Mouse (Mus musculus) heart, postnatal 10 days (tissue): ENCODE data around the gene Pan2. TPM values are rescaled to one million over a fixed set of nuclear protein-coding genes. Genes with fewer than 3 reads are reported as not detected.
"Not testable (repeated sequence)": the region's sequence is repeated elsewhere in the genome, so short reads cannot be mapped to it uniquely, and the experiment has no call there.

ENCODE experiments used
- DNase-seq, 2 experiments: peaks; one replicate each; pipeline ENCODE4 v3.0.0; 2021
- intact Hi-C: fragments of 180-260 bp; cut with DNase I; formaldehyde crosslinking; loops from one replicate; pipeline ENCODE4 v1.15.1; 2025
- total RNA-seq, 2 experiments: library from RNA; stranded (reverse); gene quantifications; 2 replicates each; pipeline ENCODE4 v1.2.3; 2021

Pan2 gene
- total RNA-seq, 2 experiments from 2014 or later: 16.5 to 17.5 TPM

GRCm38 (mm10) chr10:128332358-128333249, 29.5 kb downstream of the Pan2 start:
- DNase-seq, intact Hi-C loops: not testable (repeated sequence)

- peak; percentile 85 to 87 for DNase-seq
- intact Hi-C loops: loop anchor here (1.0 kb wide), 1 partner anchor 120 kb away; no protein-coding TSS in a partner anchor
These were observed 32.4 kb downstream of the Pan2 start for GRCm38 (mm10) chr10:128335582-128335981.

GRCm38 (mm10) chr10:128336195-128336594, 33.1 kb downstream of the Pan2 start:
- DNase-seq: no peak
- intact Hi-C loops: loop anchor here (2.0 kb wide), 1 partner anchor 23 kb away; no protein-coding TSS in a partner anchor

- DNase-seq: no peak
- intact Hi-C loops: loop anchor here (2.0 kb wide), 1 partner anchor 22 kb away; no protein-coding TSS in a partner anchor
These were observed 33.5 kb downstream of the Pan2 start for GRCm38 (mm10) chr10:128336597-128336996.

DNA sequence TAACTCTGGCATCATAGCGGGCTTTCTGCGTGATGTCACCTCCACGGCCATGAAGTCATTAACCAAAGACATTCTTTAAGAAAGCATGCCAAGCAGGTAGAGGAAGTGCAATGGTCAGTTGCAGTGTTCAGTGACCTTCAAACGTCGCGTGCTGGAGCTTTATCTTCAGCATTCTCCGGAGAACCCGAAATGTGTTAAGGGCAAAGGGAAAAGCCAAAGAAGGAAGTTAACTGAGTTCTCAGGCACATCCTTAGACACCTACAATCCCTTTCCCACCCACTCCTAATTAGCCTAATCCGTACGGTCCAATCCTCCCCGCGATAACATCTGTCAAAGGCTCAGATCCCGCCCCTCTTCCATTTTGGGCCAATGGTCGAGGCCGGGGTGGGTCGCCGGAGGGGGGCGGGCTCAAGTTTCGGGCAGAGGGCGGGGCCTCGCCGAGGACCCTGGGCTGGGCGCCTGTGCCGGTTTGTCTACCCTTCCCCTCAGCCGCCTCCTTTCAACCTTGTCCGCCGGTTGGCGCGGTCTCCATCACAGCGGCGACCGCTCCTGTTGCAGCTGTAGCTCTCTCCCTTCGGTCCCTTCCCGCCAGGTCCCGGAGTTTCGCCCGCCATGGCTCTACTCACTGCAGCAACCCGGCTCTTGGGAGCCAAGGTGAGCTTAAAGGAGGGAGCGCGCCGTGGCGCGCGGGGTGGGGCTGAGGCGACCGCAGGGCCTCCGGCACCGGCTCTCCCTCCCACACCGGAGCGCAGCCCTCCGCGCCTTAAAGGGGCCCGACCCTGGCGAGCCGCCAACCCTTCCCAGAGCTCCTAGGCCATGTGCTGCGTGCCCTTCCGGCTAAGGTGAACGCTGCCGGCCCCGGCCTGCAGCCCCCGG, 34.4 kb downstream of the Pan2 start, which contains the start of gene Cs:
Cs (plus strand) TSS at position 429 of the 876 bp plus-strand sequence.
- intact Hi-C loops: loop anchor here (2.0 kb wide), 1 partner anchor 21 kb away; no protein-coding TSS in a partner anchor
- peak; percentile 98 for DNase-seq

GRCm38 (mm10) chr10:128338415-128338814, 35.3 kb downstream of the Pan2 start:
- intact Hi-C loops: no loop called here

GRCm38 (mm10) chr10:128338948-128339347, 35.8 kb downstream of the Pan2 start:
- DNase-seq: peak; percentile 31 to 41
- intact Hi-C loops: no loop called here

More at GRCm38 (mm10) chr10:128338415-128338814, 35.3 kb downstream of the Pan2 start:
- peak in 1 of 2 experiments; percentile 20 for DNase-seq

DNA sequence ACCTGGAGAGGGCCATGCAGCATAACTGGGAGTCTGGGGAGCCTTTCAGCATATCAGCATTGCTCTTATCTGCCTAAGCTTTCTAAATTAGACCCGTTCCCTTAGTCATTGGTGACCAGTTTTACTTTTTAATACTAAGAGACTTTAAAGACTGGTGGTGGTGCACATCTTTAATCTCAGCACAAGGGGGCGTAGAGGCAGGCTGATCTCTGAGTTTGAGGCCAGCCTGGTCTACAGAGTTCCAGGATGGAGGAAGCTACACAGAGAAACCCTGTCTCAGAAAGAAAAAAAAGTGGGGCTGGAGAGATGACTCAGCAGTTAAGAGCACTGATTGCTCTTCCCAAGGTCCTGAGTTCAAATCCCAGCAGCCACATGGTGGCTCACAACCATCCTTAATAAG, 37.1 kb downstream of the Pan2 start:
- DNase-seq: no peak
- intact Hi-C loops: no loop called here

GRCm38 (mm10) chr10:128343436-128343835, 40.3 kb downstream of the Pan2 start:
- DNase-seq: no peak
- intact Hi-C loops: no loop called here

DNA sequence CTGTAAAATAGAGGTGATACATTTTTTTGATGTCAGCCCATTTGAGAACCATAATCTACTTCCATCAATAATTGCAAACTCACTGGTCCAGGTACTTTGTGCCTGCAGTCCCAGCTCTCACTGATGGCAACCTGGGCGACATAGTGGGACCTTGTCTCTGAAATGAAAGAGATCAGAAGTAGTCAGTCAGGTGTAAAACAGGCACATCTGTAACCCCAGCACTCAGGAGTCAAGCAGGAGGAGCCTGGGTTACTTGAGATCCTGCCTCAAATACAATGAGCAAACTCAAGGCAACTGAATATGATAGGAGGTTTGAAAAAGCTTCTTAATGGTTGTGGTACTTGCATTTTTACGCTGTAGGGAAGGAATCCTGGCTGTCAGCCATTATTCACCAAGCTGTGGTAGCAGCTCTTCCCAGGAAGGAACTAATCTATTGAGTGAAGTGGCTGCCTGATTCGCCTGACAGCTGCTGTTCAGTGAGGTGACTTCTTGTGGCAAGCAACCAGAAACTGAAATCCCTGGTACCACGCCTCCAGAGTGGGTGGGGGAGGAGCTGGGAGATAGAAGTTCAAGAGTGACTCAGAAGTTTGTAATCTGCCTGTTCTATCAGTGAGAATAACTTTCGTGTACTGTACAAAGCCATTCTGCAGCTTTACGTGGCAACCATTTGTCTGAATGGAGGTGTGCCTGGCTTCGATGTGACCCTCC, 41.6 kb downstream of the Pan2 start:
- intact Hi-C loops: no loop called here
- peak; percentile 84 to 87 for DNase-seq

GRCm38 (mm10) chr10:128347541-128347940, 44.4 kb downstream of the Pan2 start:
- intact Hi-C loops: no loop called here
- no peak for DNase-seq

GRCm38 (mm10) chr10:128358796-128359195, 55.7 kb downstream of the Pan2 start:
- DNase-seq: peak in 1 of 2 experiments; percentile 80
- intact Hi-C loops: loop anchor here (2.0 kb wide), 1 partner anchor 22 kb away; the partner anchor contains the start of gene Cs

DNA sequence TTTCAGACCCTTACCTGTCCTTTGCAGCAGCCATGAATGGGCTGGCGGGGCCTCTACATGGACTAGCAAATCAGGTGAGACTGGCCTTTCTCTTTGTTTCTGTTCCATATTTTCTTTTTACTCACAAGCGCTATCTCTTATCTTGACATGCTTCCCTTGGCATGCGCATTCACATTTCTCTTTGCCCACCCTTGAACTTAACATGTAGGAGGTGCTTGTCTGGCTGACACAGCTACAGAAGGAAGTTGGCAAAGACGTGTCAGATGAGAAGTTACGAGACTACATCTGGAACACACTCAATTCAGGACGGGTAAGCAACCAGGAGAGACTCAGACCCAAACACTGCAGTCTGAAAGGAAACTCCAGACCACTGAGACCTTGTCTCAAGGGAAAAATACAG, 56.1 kb downstream of the Pan2 start:
- DNase-seq: no peak

DNA sequence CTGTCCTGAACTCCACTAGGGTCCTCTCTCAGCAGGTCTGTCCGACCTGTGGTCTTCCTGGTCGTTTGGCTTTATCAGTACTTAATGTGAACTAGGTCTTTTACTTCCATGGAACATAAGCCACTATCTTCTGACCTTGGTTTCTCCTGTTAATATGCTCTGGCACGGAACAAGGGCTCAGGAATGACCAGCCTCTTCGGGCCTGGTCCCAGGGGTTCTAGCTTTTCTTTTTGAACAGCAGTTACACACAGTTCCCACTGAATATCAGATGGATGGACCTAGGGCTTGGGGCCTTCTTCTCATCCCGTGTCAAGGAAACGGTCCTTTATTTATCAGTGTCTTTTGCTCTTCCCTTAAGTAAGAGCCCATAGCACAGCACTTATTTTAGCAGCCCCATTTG, 58.7 kb downstream of the Pan2 start:
- DNase-seq: no peak
- intact Hi-C loops: no loop called here

More for the DNA sequence above, 56.1 kb downstream of the Pan2 start:
- intact Hi-C loops: loop anchor here (2.0 kb wide), 1 partner anchor 22 kb away; the partner anchor contains the start of gene Cs

GRCm38 (mm10) chr10:128362568-128362967, 59.4 kb downstream of the Pan2 start:
- intact Hi-C loops: no loop called here
- DNase-seq: peak; percentile 65 to 68

- DNase-seq: no peak
- intact Hi-C loops: loop anchor here (5.0 kb wide), 1 partner anchor 174 kb away; no protein-coding TSS in a partner anchor
These were observed 64.8 kb downstream of the Pan2 start for GRCm38 (mm10) chr10:128367899-128368401.

- peak; percentile 94 to 95 for DNase-seq
- intact Hi-C loops: loop anchor here (5.0 kb wide), 1 partner anchor 174 kb away; no protein-coding TSS in a partner anchor
These were observed 65.5 kb downstream of the Pan2 start, which contains the start of gene Coq10a for GRCm38 (mm10) chr10:128368402-128369217. Gene Coq10a (minus strand): TSS chr10:128368997.

GRCm38 (mm10) chr10:128369218-128369543, 66.0 kb downstream of the Pan2 start:
- intact Hi-C loops: loop anchor here (5.0 kb wide), 1 partner anchor 173 kb away; no protein-coding TSS in a partner anchor
- DNase-seq: no peak

DNA sequence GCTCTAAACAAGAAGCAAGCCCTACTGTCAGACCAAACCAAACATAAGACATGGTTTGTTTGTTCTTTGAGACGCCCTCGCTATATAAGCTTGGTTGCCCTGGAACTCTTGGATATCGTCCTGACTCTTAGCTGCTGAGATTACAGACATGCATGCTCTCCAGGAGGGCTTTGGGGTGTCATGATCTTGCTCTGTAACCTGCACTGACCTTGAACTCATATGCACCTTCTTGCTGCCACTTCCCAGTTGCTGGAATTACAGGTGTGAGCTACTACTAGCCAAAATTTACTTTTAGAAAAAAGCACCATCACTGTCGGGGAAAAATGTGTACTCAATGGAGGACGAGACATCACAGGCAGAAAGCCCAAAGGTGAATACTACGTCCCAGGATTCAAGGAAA, 66.5 kb downstream of the Pan2 start:
- intact Hi-C loops: loop anchor here (5.0 kb wide), 1 partner anchor 173 kb away; no protein-coding TSS in a partner anchor

More for the DNA sequence above, 66.5 kb downstream of the Pan2 start:
- DNase-seq: no peak
